Mouse (Mus musculus) liver, adult 2 months (tissue): Measurements from ENCODE around the gene Tbc1d5. TPM values are rescaled to one million over a fixed set of nuclear protein-coding genes. Genes with fewer than 3 reads are reported as not detected.

Experiments used
- DNase-seq: peaks from one replicate; pipeline ENCODE4 v3.0.0-alpha.2; 2011; ENCODE audit warnings: low read depth, low spot score; ENCODE audit errors: extremely low read depth
- H3K27ac ChIP-seq: fragments of 200-500 bp; replicated peaks from 2 replicates; pipeline ENCODE4 v1.5.1; 2012; ENCODE audit warnings: low read depth, mild to moderate bottlenecking, control low read depth, inconsistent platforms, low read length; ENCODE audit not compliant: insufficient read depth
- H3K27me3 ChIP-seq: fragments of 200-500 bp; 2 replicates; pipeline ENCODE4 v1.6.1; 2012; ENCODE audit warnings: mild to moderate bottlenecking, moderate library complexity, low read length, inconsistent platforms; ENCODE audit not compliant: control insufficient read depth, insufficient read depth
- H3K36me3 ChIP-seq: fragments of 200-500 bp; 2 replicates; pipeline ENCODE4 v1.6.1; 2012; ENCODE audit warnings: low read length, inconsistent platforms; ENCODE audit not compliant: control insufficient read depth, insufficient read depth
- H3K4me1 ChIP-seq: fragments of 200-500 bp; 2 replicates; pipeline ENCODE4 v1.6.1; 2011; ENCODE audit warnings: low read length; ENCODE audit not compliant: control insufficient read depth, insufficient read depth
- H3K4me3 ChIP-seq: fragments of 200-500 bp; 2 replicates; pipeline ENCODE4 v1.5.1; 2011; ENCODE audit warnings: low read depth, mild to moderate bottlenecking, control low read depth, low read length, moderate library complexity; ENCODE audit not compliant: insufficient read depth
- H3K79me2 ChIP-seq: fragments of 200-500 bp; 2 replicates; pipeline ENCODE4 v1.6.1; 2012; ENCODE audit warnings: inconsistent platforms, mild to moderate bottlenecking, low read length, moderate library complexity; ENCODE audit not compliant: control insufficient read depth, insufficient read depth
- H3K9ac ChIP-seq: fragments of 200-500 bp; 2 replicates; pipeline ENCODE4 v1.6.1; 2012; ENCODE audit warnings: low read depth, mild to moderate bottlenecking, control low read depth, inconsistent platforms, low read length
- CTCF ChIP-seq: fragments of 200-500 bp; IDR thresholded peaks from 2 replicates; pipeline ENCODE4 v1.5.1; 2011; ENCODE audit warnings: low read depth, low read length, control low read depth
- POLR2A ChIP-seq: fragments of 200-500 bp; IDR thresholded peaks from 2 replicates; pipeline ENCODE4 v1.6.1; 2011; ENCODE audit warnings: low read length, control low read depth; ENCODE audit not compliant: insufficient read depth; ENCODE audit errors: extremely low read depth
- WGBS: fragments of 180-500 bp; shearing (Covaris S2); methylation state at CpG from one replicate; pipeline ENCODE4 v1.1.7; 2018; 5-methylcytosine and 5-hydroxymethylcytosine counted together
- polyA plus RNA-seq: library from polyadenylated mRNA; depleted of rRNA; stranded (reverse); fragments of >200 nt; gene quantifications from 2 replicates; pipeline ENCODE4 v1.2.3, GENCODE M21; 2012; rRNA removed
- total RNA-seq: library from RNA; depleted of rRNA; stranded (reverse); fragments of >200 nt; gene quantifications from 2 replicates; pipeline ENCODE4 v1.2.3, GENCODE M21; 2014; rRNA removed

Gene Tbc1d5
- total RNA-seq, result 8.9 TPM in 2 replicates
- polyA plus RNA-seq, result 5.2 TPM in 2 replicates

GRCm38 (mm10) chr17:51179195-51179953 lies at the start of gene Tbc1d5:
Tbc1d5 (minus strand) TSS chr17:51179352.
- H3K79me2 ChIP-seq, result no peaks in the 10 kb centered on the region; the same call in 1 of the 2 replicates
- WGBS, result 3% methylated on average over 54 of the region's 54 CpGs
- TF ChIP-seq POLR2A (peak; percentile 86), CTCF (no peak)
- H3K9ac ChIP-seq, result peak within 1 kb of the TSS; percentile 98
- H3K27ac ChIP-seq, result peak within 1 kb of the TSS; percentile 81
- H3K27me3 ChIP-seq, result no peaks in the 10 kb centered on the region
- H3K4me1 ChIP-seq, result peaks cover 8% of the 10 kb centered on the region
- DNase-seq, result peak; percentile 80
- peak within 1 kb of the TSS; percentile 89 for H3K4me3 ChIP-seq
- H3K36me3 ChIP-seq, result no peaks in the 10 kb centered on the region

DNA sequence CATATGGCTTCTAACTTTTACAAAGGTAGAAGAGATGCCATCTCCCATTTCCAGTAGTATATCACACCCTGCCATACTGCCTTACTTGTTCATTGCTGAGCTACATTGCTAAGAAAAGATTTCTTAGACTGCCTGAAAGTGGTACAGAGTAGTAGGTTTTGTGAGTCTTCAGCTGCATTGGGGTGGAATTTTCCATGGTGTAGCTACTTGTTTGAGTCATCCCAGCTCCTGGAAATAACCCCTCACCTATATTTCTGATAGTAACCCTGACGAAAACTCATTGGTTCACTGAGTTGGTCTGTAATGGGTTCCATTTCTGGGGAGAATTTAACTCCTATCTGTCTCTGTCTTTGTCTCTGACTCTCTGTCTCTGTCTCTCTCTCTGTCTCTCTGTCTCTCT lies 46.9 kb upstream of the Tbc1d5 start:
- DNase-seq, result no peak
- H3K79me2 ChIP-seq, result no peaks in the 10 kb centered on the region
- 67% methylated on average over 1 of the region's 1 CpGs for WGBS
- H3K9ac ChIP-seq, result no peak overlapping the region
- H3K27ac ChIP-seq, result no peak overlapping the region
- no peak overlapping the region for H3K4me3 ChIP-seq
- no peaks in the 10 kb centered on the region for H3K36me3 ChIP-seq
- H3K27me3 ChIP-seq, result no peaks in the 10 kb centered on the region
- H3K4me1 ChIP-seq, result no peaks in the 10 kb centered on the region
- TF ChIP-seq CTCF (no peak), POLR2A (no peak)

- no peak overlapping the region for H3K27ac ChIP-seq
- no peaks in the 10 kb centered on the region for H3K27me3 ChIP-seq
- no peak overlapping the region for H3K9ac ChIP-seq
- H3K4me1 ChIP-seq, result no peaks in the 10 kb centered on the region
- DNase-seq, result no peak
- no peak for TF ChIP-seq POLR2A
- TF ChIP-seq CTCF, result no peak
- 51% methylated on average over 4 of the region's 4 CpGs for WGBS
- H3K4me3 ChIP-seq, result no peak overlapping the region
- no peaks in the 10 kb centered on the region for H3K79me2 ChIP-seq
- H3K36me3 ChIP-seq, result no peaks in the 10 kb centered on the region
These were observed 44.0 kb upstream of the Tbc1d5 start for GRCm38 (mm10) chr17:51223152-51223551.

- Histone ChIP-seq H3K9ac (no peak overlapping the region), H3K4me1 (no peaks in the 10 kb centered on the region), H3K27ac (peak overlapping the region; percentile 44; the same call in 1 of the 2 replicates), H3K27me3 (no peaks in the 10 kb centered on the region), H3K4me3 (peak overlapping the region; percentile 11; the same call in 1 of the 2 replicates), H3K79me2 (no peaks in the 10 kb centered on the region), H3K36me3 (no peaks in the 10 kb centered on the region)
- TF ChIP-seq CTCF (no peak), POLR2A (no peak)
- DNase-seq, result peak; percentile 28
- 57% methylated on average over 7 of the region's 7 CpGs for WGBS
These were observed 41.9 kb upstream of the Tbc1d5 start for GRCm38 (mm10) chr17:51221075-51221474.

DNA sequence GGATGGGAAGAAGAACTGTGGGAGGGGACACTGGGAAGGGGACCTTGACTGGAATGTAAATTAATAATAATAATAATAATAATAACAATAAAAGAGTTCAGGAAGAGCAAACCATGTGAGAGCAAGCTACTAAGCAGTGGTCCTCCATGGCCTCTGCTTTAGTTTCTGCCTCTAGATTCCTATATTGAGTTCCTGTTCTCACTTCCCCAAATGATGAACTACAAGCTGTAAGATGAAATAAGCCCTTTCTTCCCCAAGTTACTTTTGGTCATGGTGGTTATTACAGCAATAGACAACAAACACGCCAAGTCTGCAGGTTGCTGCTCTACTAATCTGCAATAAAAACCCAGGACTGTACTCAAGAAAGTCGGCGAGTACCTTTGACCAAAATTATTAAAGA lies 40.7 kb upstream of the Tbc1d5 start:
- Histone ChIP-seq H3K4me1 (no peaks in the 10 kb centered on the region), H3K79me2 (no peaks in the 10 kb centered on the region), H3K27ac (no peak overlapping the region), H3K4me3 (no peak overlapping the region), H3K36me3 (no peaks in the 10 kb centered on the region), H3K9ac (no peak overlapping the region), H3K27me3 (no peaks in the 10 kb centered on the region)
- TF ChIP-seq POLR2A, result no peak
- 84% methylated on average over 3 of the region's 3 CpGs for WGBS
- peak; percentile 36 for DNase-seq

GRCm38 (mm10) chr17:51216426-51216825 lies 37.3 kb upstream of the Tbc1d5 start:
- no peaks in the 10 kb centered on the region for H3K79me2 ChIP-seq
- no peaks in the 10 kb centered on the region for H3K4me1 ChIP-seq
- no peak overlapping the region for H3K4me3 ChIP-seq
- H3K36me3 ChIP-seq, result no peaks in the 10 kb centered on the region
- DNase-seq, result no peak
- no peaks in the 10 kb centered on the region for H3K27me3 ChIP-seq
- no peak overlapping the region for H3K9ac ChIP-seq
- H3K27ac ChIP-seq, result no peak overlapping the region
- TF ChIP-seq CTCF (no peak), POLR2A (no peak)
- WGBS, result 87% methylated on average over 6 of the region's 6 CpGs
